Mouse (Mus musculus): ENCODE measurements around the gene Set.
A peak's percentile ranks its signal among the peaks of the same experiment; 100 is the strongest.

Gene Set

DNA sequence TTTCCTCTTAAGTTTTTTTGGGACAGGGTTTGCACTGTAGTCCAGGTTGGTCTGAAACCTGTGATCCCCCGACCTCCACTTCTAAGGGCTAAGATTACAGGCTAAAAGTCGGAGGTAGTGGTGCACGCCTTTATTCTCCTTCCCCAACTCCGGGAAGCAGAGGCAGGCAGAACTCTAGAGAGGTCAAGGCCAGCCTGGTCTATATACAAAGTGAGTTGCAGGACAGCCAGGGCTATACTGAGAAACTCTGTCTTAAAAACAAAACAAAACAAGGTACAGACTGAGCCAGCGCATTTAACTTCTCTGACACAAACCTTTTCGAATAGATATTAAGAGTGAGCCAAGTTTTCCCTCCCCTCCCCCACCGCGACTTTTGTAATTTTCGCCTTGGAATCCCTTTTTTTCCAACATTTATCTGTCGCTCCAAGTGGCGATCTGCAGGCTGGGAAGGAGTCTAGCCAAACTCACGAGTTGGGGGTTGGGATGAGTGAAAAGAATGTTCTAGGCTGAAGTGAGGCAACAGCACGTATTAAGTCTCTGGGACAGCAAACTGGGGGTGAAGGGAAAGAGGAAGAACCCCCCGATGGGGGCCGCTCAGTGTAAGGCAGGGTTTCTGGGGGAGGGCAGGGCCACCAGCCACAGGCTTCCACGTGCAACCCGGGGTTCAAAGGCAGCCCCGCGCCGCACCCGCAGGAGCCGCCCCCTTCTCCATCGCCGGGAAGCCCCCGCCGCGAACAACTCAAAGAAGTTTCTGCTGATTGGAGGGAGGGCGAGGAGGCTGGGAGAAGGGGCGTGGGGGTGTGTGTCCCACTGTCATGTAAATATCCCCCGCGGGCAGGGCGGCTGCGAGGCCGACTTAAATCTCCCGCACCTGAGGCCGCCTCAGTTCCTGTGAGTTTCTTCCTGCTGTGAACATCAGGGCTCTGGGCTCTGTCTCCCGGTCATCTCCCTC lies 4.3 kb downstream of the Set start:
- DNase-seq = peak; percentile 50 to 54

- DNase-seq = peak; percentile 61 to 63
Observed at GRCm38 (mm10) chr2:30062249-30063093, 5.3 kb downstream of the Set start.

DNA sequence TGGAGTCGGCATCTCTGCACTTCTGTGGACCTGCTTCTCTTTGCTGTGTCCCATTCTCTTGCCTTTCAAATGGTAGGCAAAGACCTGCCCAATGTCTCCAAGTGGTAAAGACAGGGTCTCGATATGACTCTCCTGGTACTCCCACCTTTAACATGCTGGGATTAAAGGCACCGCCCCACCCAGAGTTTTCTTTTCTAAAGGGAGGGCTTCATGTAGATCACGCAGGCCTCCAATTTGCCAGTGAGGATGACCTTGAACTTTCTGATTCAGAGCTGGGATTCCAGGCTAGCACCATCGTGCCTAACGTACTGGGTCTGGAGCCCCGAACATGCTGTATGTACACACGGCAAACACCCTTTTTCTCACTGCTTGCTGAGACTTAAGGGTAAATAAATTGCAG lies 6.1 kb downstream of the Set start:
- no peak for DNase-seq

DNA sequence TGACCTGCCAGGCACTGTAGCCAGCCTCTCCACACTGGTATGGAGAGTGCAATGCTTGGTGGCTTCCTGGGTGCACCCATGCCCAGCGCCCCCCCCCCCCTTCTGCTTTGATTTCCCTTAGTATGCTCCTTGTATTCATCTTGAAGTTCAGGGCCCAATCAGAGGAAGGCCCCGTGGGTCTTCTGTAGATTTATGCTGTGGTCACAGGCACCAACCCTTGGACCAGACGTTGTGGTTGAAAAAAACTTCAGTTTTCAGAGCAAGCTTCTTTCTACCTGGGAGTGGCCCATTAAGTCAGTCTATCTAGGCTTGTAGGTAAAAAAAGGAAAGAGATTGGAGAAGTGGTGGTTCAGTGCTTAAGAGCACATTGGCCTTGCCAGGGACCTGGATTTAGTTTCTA lies 6.6 kb downstream of the Set start:
- no peak for DNase-seq

- no peak for DNase-seq
Observed at GRCm38 (mm10) chr2:30064298-30064697, 7.1 kb downstream of the Set start.

DNA sequence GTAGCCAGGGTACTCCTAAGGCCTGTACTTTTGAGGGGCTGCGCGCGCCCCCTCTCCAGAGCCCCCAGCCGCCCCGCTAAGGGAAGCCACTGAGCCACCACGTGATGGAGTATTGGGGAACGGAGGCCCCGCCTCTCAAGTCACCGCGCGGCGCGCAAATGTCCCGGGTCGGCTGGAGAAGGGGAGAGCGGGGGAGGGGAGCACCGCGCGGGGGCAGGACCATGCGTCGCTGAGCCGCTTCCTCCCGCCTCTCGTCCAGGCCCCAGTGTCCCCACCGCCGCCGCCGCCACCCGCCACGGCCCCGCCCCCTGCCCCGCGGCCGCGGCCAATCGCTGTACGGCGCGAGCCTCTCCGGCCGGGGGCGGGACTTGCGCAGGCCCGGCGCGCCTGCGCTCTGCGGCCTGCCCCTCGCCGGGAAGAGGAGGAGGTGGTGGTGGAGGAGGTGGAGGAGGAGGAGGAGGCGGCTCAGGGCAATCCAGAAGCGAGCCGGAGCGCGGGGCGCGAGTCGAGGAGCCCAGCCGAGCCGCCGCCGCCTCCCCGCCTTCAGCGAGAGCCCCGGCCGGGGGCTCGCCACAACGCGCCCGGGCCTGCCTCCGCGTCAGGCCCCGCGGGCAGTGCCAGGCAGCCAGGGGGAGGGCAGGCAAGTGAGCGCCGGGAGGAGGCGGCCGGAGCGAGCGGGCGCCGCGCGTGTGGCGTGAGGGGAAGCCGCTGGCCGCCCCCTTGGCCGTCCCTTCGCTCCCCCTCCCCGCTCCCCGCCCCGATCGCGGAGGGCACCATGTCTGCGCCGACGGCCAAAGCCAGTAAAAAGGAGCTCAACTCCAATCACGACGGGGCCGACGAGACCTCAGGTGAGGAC lies 9.1 kb downstream of the Set start:
- DNase-seq = peak; percentile 97 to 99

DNA sequence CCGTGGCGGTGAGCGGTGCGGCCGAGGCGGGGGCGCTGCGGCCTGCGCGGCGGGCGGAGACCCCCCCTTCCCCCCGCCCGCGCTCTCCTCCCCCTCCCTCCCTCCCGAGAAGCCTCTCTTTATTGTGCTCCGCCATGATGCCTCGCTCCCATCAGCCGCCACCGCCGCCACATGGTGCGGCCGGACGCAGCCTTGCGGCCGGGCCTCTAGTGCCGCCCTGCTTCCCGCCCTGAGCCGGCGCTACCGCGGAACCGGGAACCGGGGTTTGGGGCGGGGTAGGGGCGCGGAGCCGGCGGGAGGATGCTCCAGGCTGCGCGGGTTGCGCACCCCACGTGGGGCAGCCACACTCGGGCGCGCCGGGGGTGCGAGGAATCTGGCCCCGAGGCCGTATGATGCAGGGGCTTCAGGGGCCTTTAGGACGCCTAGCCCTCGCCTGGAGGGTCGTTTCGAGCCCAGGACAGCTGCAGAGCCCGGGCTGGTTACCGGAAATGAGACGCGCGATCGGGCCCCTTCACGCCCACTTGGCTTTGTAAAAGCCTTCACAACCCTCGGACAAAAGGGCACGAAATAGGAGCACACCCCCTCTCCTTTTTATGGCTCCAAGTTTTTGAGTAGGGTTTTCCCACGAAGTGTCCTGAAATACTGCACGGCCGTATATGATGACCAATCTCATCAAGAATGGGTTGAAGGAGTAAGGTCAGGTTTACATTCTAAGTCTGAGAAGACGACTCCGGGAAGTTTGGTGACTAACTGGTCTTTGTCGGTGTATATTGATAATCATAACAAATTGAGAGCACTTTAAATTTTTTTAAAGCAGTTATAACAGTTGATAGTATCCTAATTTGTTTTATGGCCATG lies 10.1 kb downstream of the Set start:
- DNase-seq = peak; percentile 70 to 75

DNA sequence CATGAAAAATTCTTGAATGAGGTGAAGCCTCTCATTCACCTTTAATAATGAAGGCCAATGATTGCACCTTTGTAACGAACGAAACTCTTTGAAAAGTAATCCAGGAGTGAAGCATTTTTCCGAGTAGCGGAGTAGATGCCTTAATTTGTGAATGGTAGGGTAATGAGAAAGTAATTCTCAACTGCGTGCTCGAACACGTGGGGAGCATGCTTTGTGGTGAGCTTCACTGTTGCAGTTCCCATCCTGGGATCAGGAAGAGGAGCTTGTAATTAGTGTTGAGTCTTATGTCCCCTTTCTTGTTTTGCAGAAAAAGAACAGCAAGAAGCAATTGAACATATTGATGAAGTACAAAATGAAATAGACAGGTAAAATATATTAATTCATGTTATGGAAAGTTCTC lies 10.8 kb downstream of the Set start:
- no peak for DNase-seq

DNA sequence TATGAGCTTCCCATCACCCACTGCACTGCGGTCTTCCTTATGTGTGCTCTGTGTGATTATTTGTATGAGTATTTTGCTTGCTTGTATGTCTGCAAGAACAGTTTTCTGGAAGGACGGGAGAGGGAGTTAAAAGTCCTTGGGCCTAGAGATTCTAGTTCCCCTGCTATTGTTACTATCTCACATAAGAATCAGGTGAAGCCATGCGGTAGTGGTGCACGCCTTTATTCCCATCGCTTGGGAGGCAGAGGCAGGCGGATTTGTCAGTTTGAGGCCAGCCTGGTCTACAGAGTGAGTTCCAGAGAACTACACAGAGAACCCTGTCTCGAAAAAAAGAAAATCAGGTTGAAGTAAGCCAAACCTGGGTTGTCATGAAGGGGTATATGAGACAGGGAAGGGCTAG lies 15.7 kb downstream of the Set start:
- DNase-seq = no peak

DNA sequence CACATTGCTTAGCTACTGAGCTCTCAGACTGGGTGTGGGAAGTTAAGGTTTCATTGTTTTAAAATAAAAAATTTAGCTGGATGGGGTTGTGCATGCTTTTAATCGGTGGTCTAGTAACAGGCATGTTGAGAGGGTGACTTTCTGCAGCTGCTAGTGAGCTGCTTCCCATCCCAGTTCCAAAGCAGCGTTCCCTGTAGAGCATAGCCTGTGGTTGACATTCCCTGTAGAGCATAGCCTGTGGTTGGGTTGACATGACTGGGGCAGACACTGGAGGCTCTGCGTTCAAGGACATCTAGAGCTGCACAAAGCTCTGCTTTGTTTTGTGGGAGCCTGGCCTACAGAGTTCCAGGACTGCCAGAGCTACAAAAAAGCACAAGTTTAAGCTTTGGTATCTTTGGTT lies 16.1 kb downstream of the Set start:
- DNase-seq = no peak

GRCm38 (mm10) chr2:30075625-30076024 lies 18.4 kb downstream of the Set start:
- DNase-seq = no peak

DNA sequence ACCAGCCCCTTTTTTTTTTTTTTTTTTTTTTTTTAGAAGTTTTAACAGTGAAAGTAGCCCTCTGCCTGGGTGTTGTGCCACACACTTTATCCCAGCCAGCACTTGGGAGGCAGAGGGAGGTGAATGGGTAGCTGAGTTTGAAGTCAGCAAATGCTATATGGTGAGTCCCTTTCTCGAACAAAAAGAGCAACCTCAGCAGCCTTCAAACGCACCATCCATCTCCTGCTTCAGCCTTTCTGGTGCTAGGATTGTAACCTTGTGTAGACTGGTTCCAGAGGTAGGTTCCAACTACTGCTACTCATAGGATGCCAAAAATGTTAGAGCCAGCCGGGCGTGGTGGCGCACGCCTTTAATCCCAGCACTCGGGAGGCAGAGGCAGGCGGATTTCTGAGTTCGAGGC lies 19.3 kb downstream of the Set start:
- no peak for DNase-seq

- DNase-seq = no peak
Observed at GRCm38 (mm10) chr2:30076959-30077358, 19.8 kb downstream of the Set start.

DNA sequence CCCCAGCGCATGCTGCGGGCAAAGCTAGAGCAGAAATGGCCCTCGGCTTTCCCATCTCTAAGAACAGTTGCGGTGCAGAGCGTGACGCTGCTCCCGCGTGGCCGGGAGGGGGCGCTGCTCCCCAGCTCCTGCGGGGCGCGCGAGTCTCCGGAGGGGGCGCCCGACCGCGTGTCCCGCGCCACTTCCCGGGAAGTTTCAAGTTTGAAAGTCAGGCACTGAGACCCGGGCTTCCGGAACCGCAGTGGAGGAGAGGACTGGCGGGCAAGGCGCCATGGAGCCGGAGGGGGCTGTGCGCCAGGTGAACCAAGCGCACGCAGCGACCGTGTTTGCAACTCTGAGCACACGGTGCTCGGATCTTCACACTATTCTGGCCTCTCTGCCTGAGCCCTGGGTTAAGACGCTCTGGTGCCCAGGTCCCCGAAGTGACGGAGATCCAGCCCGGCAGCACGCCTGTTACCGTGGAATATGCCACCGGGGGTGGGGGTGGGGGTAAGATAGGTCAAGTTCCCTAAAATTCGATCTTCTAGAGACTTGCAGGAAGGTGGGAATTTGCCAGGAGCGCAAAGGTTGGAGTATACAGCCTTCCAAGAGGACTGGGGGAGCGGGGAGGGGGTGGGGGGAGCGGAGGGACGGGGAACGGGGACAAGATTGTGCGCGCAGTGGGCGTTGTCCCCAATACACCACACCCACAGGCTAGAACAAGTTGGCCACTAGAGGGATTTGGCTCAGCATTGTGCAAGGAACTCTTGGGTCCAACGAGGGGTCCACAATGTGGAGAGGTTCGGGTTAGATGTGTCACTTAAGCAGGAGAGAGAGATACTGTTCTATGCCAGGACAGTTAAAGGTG lies 20.5 kb downstream of the Set start, which contains the start of gene Pkn3:
Gene Pkn3, plus strand, starts transcription at position 183 of the 847 bp plus-strand sequence.
- DNase-seq = peak; percentile 87 to 92

DNA sequence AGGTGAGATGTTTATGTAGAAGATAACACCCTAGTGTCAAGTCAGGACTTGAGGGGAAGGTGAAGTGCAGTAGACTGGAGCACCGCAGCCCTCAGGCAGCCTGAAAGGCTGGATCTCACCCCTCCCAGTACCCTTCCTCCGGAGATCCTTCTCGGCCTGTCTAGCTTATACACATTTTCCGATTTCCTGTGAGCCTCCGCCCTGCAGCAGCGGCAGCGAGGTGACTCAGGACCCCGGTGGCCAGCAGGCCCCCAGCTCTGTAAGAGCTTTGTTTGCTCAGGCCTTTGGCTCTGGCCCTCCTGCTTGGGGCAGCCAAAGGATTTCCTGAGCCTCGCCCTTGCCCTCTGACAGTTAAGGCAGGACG lies 21.2 kb downstream of the Set start:
- DNase-seq = no peak

- DNase-seq = no peak
Observed at GRCm38 (mm10) chr2:30078760-30079159, 21.6 kb downstream of the Set start.

- peak; percentile 41 to 49 for DNase-seq
Observed at GRCm38 (mm10) chr2:30080181-30080800, 23.1 kb downstream of the Set start.

- DNase-seq = no peak
Observed at GRCm38 (mm10) chr2:30084113-30084512, 26.9 kb downstream of the Set start.

DNA sequence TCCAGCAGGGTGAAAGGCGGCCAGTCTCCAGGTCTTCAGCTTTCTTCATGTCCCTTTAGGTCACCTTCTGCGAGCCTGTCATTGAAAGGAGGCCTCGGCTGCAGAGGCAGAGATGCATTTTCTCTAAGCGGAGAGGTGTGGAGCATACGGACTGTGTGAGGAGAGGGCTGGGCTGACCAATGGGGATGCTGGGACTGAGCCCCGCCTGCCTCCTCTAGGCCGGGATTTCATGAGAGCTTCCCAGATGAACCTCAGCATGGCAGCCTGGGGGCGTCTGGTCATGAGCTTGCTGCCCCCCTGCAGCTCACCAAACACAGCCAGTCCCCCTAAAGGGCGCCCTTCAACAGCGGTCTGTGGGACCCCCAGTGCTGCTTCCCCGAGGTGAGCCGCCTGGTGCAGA lies 27.5 kb downstream of the Set start:
- peak in 1 of 2 experiments; percentile 25 for DNase-seq

DNA sequence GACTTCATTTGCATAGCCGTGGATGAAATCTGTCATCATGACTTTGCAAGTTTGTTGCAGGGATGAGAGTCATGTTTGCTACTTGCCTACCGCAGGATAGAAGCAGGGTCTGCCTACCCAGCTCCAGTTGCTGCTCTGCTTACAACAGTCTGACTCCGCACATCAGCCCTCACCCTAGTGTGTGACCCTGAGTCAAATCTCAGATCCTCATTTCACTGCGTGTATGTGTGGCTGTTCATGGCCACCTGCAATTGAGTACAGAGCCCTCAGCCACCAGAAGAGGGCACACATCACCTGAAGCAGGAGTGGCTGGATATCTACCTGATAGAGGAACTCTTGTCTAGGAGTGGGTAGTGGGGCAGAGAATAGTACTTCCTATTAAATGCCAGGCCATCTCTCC lies 30.1 kb downstream of the Set start:
- DNase-seq = no peak

Data from cerebellum, postnatal 10 days (tissue).